Mouse (Mus musculus): ENCODE results near the gene Map2k6.

The Map2k6 gene

GRCm38 (mm10) chr11:110450091-110450757 is 51.3 kb downstream of the Map2k6 start:
- intact Hi-C loops (cut with DNase I), result no loop called here

- intact Hi-C loops (cut with DNase I), result no loop called here
Observed at GRCm38 (mm10) chr11:110450758-110451121, 51.8 kb downstream of the Map2k6 start.

GRCm38 (mm10) chr11:110451590-110451989 is 52.7 kb downstream of the Map2k6 start:
- intact Hi-C loops (cut with DNase I), result no loop called here

GRCm38 (mm10) chr11:110453445-110454154 is 54.7 kb downstream of the Map2k6 start:
- intact Hi-C loops (cut with DNase I), result no loop called here

GRCm38 (mm10) chr11:110457441-110457912 is 58.6 kb downstream of the Map2k6 start:
- intact Hi-C loops (cut with DNase I), result no loop called here

GRCm38 (mm10) chr11:110460480-110460879 is 61.6 kb downstream of the Map2k6 start:
- intact Hi-C loops (cut with DNase I), result no loop called here

GRCm38 (mm10) chr11:110461560-110462331 is 62.8 kb downstream of the Map2k6 start:
- intact Hi-C loops (cut with DNase I), result no loop called here

GRCm38 (mm10) chr11:110462975-110463578 is 64.2 kb downstream of the Map2k6 start:
- intact Hi-C loops (cut with DNase I), result no loop called here

GRCm38 (mm10) chr11:110463801-110464200 is 64.9 kb downstream of the Map2k6 start:
- intact Hi-C loops (cut with DNase I), result no loop called here

GRCm38 (mm10) chr11:110469054-110469453 is 70.1 kb downstream of the Map2k6 start:
- intact Hi-C loops (cut with DNase I), result no loop called here

GRCm38 (mm10) chr11:110470561-110471273 is 71.8 kb downstream of the Map2k6 start:
- intact Hi-C loops (cut with DNase I), result no loop called here

- intact Hi-C loops (cut with DNase I), result no loop called here
Observed at GRCm38 (mm10) chr11:110471362-110471761, 72.4 kb downstream of the Map2k6 start.

GRCm38 (mm10) chr11:110472078-110472477 is 73.2 kb downstream of the Map2k6 start:
- intact Hi-C loops (cut with DNase I), result no loop called here

GRCm38 (mm10) chr11:110473495-110473894 is 74.6 kb downstream of the Map2k6 start:
- intact Hi-C loops (cut with DNase I), result no loop called here

GRCm38 (mm10) chr11:110476361-110477151 is 77.6 kb downstream of the Map2k6 start:
- intact Hi-C loops (cut with DNase I), result no loop called here

- intact Hi-C loops (cut with DNase I), result no loop called here
Observed at GRCm38 (mm10) chr11:110477961-110478869, 79.3 kb downstream of the Map2k6 start.

GRCm38 (mm10) chr11:110478978-110479384 is 80.1 kb downstream of the Map2k6 start:
- intact Hi-C loops (cut with DNase I), result no loop called here

- intact Hi-C loops (cut with DNase I), result loop anchor here (5.0 kb wide), 1 partner anchor 114 kb away; no protein-coding TSS in a partner anchor
Observed at GRCm38 (mm10) chr11:110481406-110481805, 82.5 kb downstream of the Map2k6 start.

GRCm38 (mm10) chr11:110482176-110482575 is 83.3 kb downstream of the Map2k6 start:
- intact Hi-C loops (cut with DNase I), result loop anchor here (5.0 kb wide), 1 partner anchor 115 kb away; no protein-coding TSS in a partner anchor

Measured in adrenal gland (tissue).